13 mouse cellular contexts compared by ENCODE assay signal in genomic region chr17:86376389-86376788, GRCm38 (mm10).
"Had no signal": no experiment of that assay in that cellular context is flagged by ENCODE, and none has a peak within 500 bp of the region (broad histone marks: within the 10 kb centered on the region; RNA-seq: fewer than 3 reads in every experiment).

No protein-coding gene starts in this region.

- H3K9me3 ChIP-seq: limb, embryonic 12.5 days; liver, embryonic 13.5 days; lung, embryonic 15.5 days; midbrain, embryonic 10.5 days; midbrain, embryonic 15.5 days; neural tube, embryonic 13.5 days had no signal

- H3K27ac ChIP-seq: limb, embryonic 12.5 days; liver, embryonic 13.5 days; lung, embryonic 15.5 days; midbrain, embryonic 10.5 days; midbrain, embryonic 15.5 days had no signal

- H3K4me3 ChIP-seq: limb, embryonic 12.5 days; liver, embryonic 13.5 days; lung, embryonic 15.5 days; midbrain, embryonic 10.5 days; midbrain, embryonic 15.5 days; neural tube, embryonic 13.5 days had no signal

- H3K9ac ChIP-seq: limb, embryonic 12.5 days; liver, embryonic 13.5 days; liver, postnatal 0 days; lung, embryonic 15.5 days; midbrain, embryonic 15.5 days; neural tube, embryonic 13.5 days had no signal

- H3K4me2 ChIP-seq: limb, embryonic 12.5 days; liver, embryonic 13.5 days; lung, embryonic 15.5 days; midbrain, embryonic 15.5 days; neural tube, embryonic 13.5 days had no signal

- H3K4me1 ChIP-seq: liver, embryonic 13.5 days had no signal

- H3K27me3 ChIP-seq: limb, embryonic 12.5 days; liver, embryonic 13.5 days; lung, embryonic 15.5 days; midbrain, embryonic 15.5 days; neural tube, embryonic 13.5 days had no signal

- DNase-seq: kidney, adult 18-20 months; kidney, postnatal 10 days; liver; liver, embryonic 13.5 days; liver, postnatal 0 days; right cerebral cortex, adult 18-20 months; thymus, adult 18-20 months; thymus, postnatal 14 days had no signal

- ATAC-seq: liver, postnatal 0 days; midbrain, embryonic 15.5 days had no signal

- H3K36me3 ChIP-seq: limb, embryonic 12.5 days; liver, embryonic 13.5 days; lung, embryonic 15.5 days; midbrain, embryonic 10.5 days; midbrain, embryonic 15.5 days; neural tube, embryonic 13.5 days had no signal
